Mouse (Mus musculus) embryonic facial prominence, embryonic 13.5 days (tissue): ENCODE data around the gene Mxi1. TPM values are rescaled to one million over a fixed set of nuclear protein-coding genes. Genes with fewer than 3 reads are reported as not detected.

ENCODE experiments used
- ATAC-seq: fragments of 200-750 bp; cut with Nextera tagmentation; 2 replicates; pipeline ENCODE4 v1.8.0; 2017; ENCODE audit warnings: low read depth; ENCODE audit not compliant: insufficient number of reproducible peaks, insufficient read depth, low FRiP score, low TSS enrichment
- H3K27ac ChIP-seq: fragments of 300-500 bp; sonication (generic); 2 replicates; pipeline ENCODE4 v1.5.1; 2015; ENCODE audit warnings: moderate library complexity, mild to moderate bottlenecking, inconsistent platforms
- H3K27me3 ChIP-seq: fragments of 300-500 bp; sonication (generic); 2 replicates; pipeline ENCODE4 v1.6.1; 2015; ENCODE audit warnings: mild to moderate bottlenecking, inconsistent platforms
- H3K36me3 ChIP-seq: fragments of 300-500 bp; sonication (generic); 2 replicates; pipeline ENCODE4 v1.6.1; 2015; ENCODE audit warnings: mild to moderate bottlenecking, inconsistent platforms
- H3K4me1 ChIP-seq: fragments of 300-500 bp; sonication (generic); 2 replicates; pipeline ENCODE4 v1.6.1; 2015; ENCODE audit warnings: inconsistent platforms
- H3K4me2 ChIP-seq: fragments of 300-500 bp; sonication (generic); 2 replicates; pipeline ENCODE4 v1.6.1; 2015; ENCODE audit warnings: moderate library complexity, mild to moderate bottlenecking, inconsistent platforms
- H3K4me3 ChIP-seq: fragments of 300-500 bp; sonication (generic); 2 replicates; pipeline ENCODE4 v1.5.1; 2015; ENCODE audit warnings: mild to moderate bottlenecking, inconsistent platforms
- H3K9ac ChIP-seq: fragments of 300-500 bp; sonication (generic); 2 replicates; pipeline ENCODE4 v1.6.1; 2015; ENCODE audit warnings: mild to moderate bottlenecking, inconsistent platforms
- H3K9me3 ChIP-seq: fragments of 300-500 bp; sonication (generic); 2 replicates; pipeline ENCODE4 v1.6.1; 2016; ENCODE audit warnings: inconsistent platforms
- WGBS: fragments of 180-500 bp; shearing (Covaris S2); methylation state at CpG from one replicate; pipeline ENCODE4 v1.1.7; 2015; ENCODE audit warnings: mixed read lengths; 5-methylcytosine and 5-hydroxymethylcytosine counted together
- polyA plus RNA-seq: library from polyadenylated mRNA; unstranded; fragments of >200 nt; fragmentation: Nextera tagmentation; extraction: Ambion mirVana; gene quantifications from 2 replicates; pipeline ENCODE4 v1.2.1, GENCODE M21; 2015

Mxi1 gene
- polyA plus RNA-seq, 1 experiment from 2014 or later = 26.5 TPM

DNA sequence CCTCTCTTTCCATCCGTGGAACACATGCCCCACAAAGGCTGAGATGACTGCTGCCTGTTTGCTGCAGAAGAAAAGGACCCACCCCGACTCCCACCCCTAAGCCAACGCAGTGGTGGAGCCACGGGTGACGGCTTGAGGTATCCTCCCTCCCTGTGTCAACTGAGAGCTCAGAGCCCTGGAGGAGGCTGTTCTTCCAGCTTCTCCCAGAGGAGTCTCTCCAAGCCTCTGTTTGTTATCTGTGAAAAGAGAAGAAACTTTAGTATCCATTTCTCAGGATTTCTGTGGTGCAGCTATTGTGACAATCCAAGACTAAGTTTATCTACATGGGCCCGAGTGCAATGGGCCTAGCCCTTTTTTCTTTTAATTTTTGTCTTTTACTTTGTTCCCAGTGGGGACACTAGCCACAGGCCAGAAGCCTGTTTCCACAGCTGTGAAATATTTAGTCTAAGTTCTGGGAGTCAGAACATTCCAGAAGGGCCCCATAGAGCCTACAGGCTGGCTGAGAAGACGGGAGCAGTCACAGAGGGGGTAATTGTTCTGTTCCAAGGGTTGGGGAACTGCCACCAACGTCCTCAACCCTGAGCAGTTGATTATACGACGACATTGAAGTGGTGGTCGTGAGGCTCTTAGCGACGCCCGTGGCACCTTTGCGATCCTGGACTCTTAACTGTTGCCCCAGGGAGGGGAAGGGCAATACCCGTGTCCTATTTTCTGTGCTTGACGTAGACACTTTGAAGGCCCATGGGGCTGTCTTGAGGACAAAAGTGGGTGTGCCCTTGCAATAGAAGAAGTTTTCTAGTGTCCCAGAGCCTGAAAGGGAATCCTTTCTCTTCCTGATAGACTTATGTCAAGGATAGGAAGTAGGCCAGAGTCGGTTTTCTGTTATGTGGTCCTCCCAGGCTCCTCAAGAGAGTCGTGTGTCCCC lies 31.6 kb upstream of the Mxi1 start:
- Histone ChIP-seq H3K36me3 (no peaks in the 10 kb centered on the region), H3K9me3 (no peaks in the 10 kb centered on the region), H3K9ac (no peak overlapping the region), H3K4me3 (no peak overlapping the region), H3K27ac (no peak overlapping the region), H3K4me2 (no peak overlapping the region), H3K27me3 (no peaks in the 10 kb centered on the region), H3K4me1 (peaks cover 14% of the 10 kb centered on the region; the same call in 1 of the 2 replicates)
- WGBS = 62% methylated on average over 19 of the region's 19 CpGs
- ATAC-seq = no peak

DNA sequence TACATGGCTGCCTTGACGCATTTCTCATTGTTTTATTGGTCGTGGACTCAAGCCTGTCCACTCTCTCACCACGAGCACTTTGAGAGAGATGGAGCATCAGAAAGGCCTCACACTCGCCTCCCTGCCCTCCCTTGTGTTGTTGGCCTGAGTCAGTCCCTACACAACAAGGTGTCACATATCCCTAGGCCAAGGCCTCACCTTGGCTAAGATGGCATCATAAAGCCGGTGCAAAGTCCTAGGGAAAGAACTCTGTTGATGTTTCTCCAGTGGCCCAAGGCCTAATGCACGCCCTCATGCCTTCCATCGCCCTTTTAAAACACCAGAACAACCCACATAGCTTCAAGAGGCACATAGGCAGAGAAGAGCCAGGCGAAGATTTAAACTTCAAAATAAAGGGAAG lies 30.1 kb upstream of the Mxi1 start:
- no peak for ATAC-seq

GRCm38 (mm10) chr19:53282571-53282970 lies 27.7 kb upstream of the Mxi1 start:
- Histone ChIP-seq H3K27ac (no peak overlapping the region), H3K9ac (no peak overlapping the region), H3K27me3 (no peaks in the 10 kb centered on the region), H3K9me3 (no peaks in the 10 kb centered on the region), H3K4me2 (no peak overlapping the region), H3K4me1 (0 out of 2 replicates have a peak, but pooled peaks cover 19% of the 10 kb centered on the region), H3K4me3 (no peak overlapping the region), H3K36me3 (no peaks in the 10 kb centered on the region)
- ATAC-seq = no peak
- 48% methylated on average over 10 of the region's 10 CpGs for WGBS

More for the DNA sequence above, 30.1 kb upstream of the Mxi1 start:
- WGBS = 90% methylated on average over 8 of the region's 8 CpGs
- no peak overlapping the region for H3K4me2 ChIP-seq
- no peak overlapping the region for H3K9ac ChIP-seq
- H3K9me3 ChIP-seq = no peaks in the 10 kb centered on the region
- H3K27ac ChIP-seq = no peak overlapping the region
- H3K4me3 ChIP-seq = no peak overlapping the region
- H3K27me3 ChIP-seq = no peaks in the 10 kb centered on the region
- no peaks in the 10 kb centered on the region for H3K36me3 ChIP-seq
- H3K4me1 ChIP-seq = peaks cover 22% of the 10 kb centered on the region; the same call in 1 of the 2 replicates

- Histone ChIP-seq H3K27ac (no peak overlapping the region), H3K9me3 (no peaks in the 10 kb centered on the region), H3K36me3 (no peaks in the 10 kb centered on the region), H3K27me3 (no peaks in the 10 kb centered on the region), H3K4me3 (no peak overlapping the region), H3K9ac (no peak overlapping the region), H3K4me1 (0 out of 2 replicates have a peak, but pooled peaks cover 13% of the 10 kb centered on the region), H3K4me2 (no peak overlapping the region)
- WGBS = 75% methylated on average over 7 of the region's 7 CpGs
- ATAC-seq = no peak
Measured at GRCm38 (mm10) chr19:53283742-53284141, 26.6 kb upstream of the Mxi1 start.

GRCm38 (mm10) chr19:53284268-53285208 lies 25.8 kb upstream of the Mxi1 start:
- 34% methylated on average over 20 of the region's 20 CpGs for WGBS
- Histone ChIP-seq H3K9ac (no peak overlapping the region), H3K27me3 (no peaks in the 10 kb centered on the region), H3K27ac (no peak overlapping the region), H3K9me3 (no peaks in the 10 kb centered on the region), H3K36me3 (no peaks in the 10 kb centered on the region), H3K4me2 (no peak overlapping the region), H3K4me3 (no peak overlapping the region), H3K4me1 (0 out of 2 replicates have a peak, but pooled peaks cover 8% of the 10 kb centered on the region)
- no peak for ATAC-seq

DNA sequence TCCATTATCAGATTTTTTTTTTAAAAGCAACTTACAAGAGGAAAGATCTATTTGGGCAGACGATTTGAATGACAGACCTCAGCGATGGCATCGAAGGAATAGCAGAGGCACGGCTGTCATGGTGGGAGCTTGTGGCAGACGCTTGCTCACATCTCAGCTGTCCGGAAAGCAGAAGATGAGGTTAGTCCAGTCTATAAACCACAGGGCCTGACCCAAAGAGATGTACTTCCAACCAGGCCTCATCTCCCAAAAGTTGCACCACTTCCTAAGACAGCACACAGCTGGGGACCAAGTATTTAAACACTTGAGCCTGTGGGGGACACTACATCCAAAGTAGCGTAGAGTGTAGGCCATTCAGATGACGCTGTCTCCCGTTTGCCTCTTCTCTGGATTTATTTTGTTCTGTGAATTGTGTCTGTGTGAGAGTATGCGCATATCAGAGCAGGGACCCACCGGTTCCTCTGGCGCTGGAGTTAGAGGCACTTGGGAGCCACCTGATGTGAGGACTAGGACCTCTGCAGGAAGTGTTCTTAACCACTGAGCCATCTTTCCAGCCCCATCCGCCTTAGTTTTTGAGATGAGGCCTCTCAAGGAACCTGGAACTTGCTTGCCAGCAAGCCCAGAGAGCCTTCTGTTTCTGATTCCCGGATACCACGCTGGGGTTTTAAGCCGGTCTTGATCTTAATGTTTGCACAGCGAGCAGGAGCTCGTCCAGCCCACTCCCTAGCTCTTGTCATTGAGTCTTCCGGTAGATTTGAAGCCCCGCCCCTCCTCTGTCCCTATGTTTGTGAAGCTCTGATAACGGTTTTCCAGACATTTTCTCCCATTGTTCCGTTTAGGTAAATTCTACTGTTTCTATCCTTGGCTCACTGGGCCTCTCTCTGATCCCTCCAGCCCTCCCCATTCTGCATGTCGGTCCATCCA lies 13.7 kb upstream of the Mxi1 start:
- Histone ChIP-seq H3K27ac (no peak overlapping the region), H3K4me3 (no peak overlapping the region), H3K9ac (no peak overlapping the region), H3K9me3 (no peaks in the 10 kb centered on the region), H3K36me3 (no peaks in the 10 kb centered on the region), H3K27me3 (no peaks in the 10 kb centered on the region), H3K4me1 (no peaks in the 10 kb centered on the region), H3K4me2 (no peak overlapping the region)
- WGBS = 72% methylated on average over 23 of the region's 23 CpGs
- ATAC-seq = no peak

GRCm38 (mm10) chr19:53299156-53299828 lies 11.0 kb upstream of the Mxi1 start:
- Histone ChIP-seq H3K9ac (no peak overlapping the region), H3K27ac (no peak overlapping the region), H3K36me3 (no peaks in the 10 kb centered on the region), H3K27me3 (no peaks in the 10 kb centered on the region), H3K4me2 (no peak overlapping the region), H3K9me3 (no peaks in the 10 kb centered on the region), H3K4me1 (no peaks in the 10 kb centered on the region), H3K4me3 (no peak overlapping the region)
- WGBS = 47% methylated on average over 17 of the region's 17 CpGs
- no peak for ATAC-seq

- H3K27ac ChIP-seq = no peak overlapping the region
- H3K4me1 ChIP-seq = no peaks in the 10 kb centered on the region
- no peaks in the 10 kb centered on the region for H3K9me3 ChIP-seq
- 74% methylated on average over 4 of the region's 4 CpGs for WGBS
- H3K4me3 ChIP-seq = no peak overlapping the region
- H3K27me3 ChIP-seq = no peaks in the 10 kb centered on the region
- no peak overlapping the region for H3K9ac ChIP-seq
- no peak overlapping the region for H3K4me2 ChIP-seq
- ATAC-seq = no peak
- H3K36me3 ChIP-seq = no peaks in the 10 kb centered on the region
Measured at GRCm38 (mm10) chr19:53299829-53300181, 10.5 kb upstream of the Mxi1 start.

- 84% methylated on average over 7 of the region's 7 CpGs for WGBS
- Histone ChIP-seq H3K36me3 (no peaks in the 10 kb centered on the region), H3K27me3 (no peaks in the 10 kb centered on the region), H3K4me1 (peaks cover 14% of the 10 kb centered on the region), H3K9ac (no peak overlapping the region), H3K4me3 (no peak overlapping the region), H3K9me3 (no peaks in the 10 kb centered on the region), H3K4me2 (no peak overlapping the region), H3K27ac (no peak overlapping the region)
- no peak for ATAC-seq
Measured at GRCm38 (mm10) chr19:53303382-53303781, 6.9 kb upstream of the Mxi1 start.

DNA sequence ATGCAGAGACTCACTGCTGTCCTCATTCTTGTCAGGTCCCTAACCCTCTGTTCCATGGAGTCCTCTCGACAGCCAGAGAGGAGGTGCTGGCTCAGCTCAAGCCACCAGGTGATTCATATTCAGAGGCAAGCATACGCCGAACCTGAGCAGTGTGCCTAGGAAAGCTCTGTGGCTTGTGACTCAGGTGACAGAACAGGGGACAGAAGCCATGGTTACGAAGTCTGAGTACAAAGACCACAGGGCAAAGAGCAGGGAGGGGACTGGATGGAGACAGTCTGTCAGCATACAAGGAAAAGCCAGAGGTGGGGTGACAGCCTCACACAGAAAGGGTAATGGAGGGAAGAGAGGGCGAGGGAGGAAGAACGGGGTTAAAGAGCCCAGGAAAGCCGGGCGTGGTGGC lies 4.7 kb upstream of the Mxi1 start:
- Histone ChIP-seq H3K27ac (no peak overlapping the region), H3K9ac (no peak overlapping the region), H3K4me3 (no peak overlapping the region), H3K4me2 (no peak overlapping the region), H3K4me1 (peaks cover 19% of the 10 kb centered on the region), H3K9me3 (no peaks in the 10 kb centered on the region), H3K27me3 (no peaks in the 10 kb centered on the region), H3K36me3 (no peaks in the 10 kb centered on the region)
- ATAC-seq = no peak
- WGBS = 88% methylated on average over 8 of the region's 8 CpGs
